Mouse (Mus musculus) ZHBTc4 (cell line): ENCODE data around the gene Olfr1255.

Source experiments
- DNase-seq: peaks from one replicate; pipeline ENCODE4 v3.0.0-alpha.2; 2011; ENCODE audit warnings: low read depth, low spot score

Gene Olfr1255

GRCm38 (mm10) chr2:89811751-89812150 is at the start of gene Olfr1255:
Gene Olfr1255, plus strand, starts transcription at chr2:89812051.
- no peak for DNase-seq

- DNase-seq = no peak
Measured at GRCm38 (mm10) chr2:89793519-89793918, 18.3 kb upstream of the Olfr1255 start, which contains the start of gene Olfr1254. Gene Olfr1254, minus strand, starts transcription at chr2:89793619.

DNA sequence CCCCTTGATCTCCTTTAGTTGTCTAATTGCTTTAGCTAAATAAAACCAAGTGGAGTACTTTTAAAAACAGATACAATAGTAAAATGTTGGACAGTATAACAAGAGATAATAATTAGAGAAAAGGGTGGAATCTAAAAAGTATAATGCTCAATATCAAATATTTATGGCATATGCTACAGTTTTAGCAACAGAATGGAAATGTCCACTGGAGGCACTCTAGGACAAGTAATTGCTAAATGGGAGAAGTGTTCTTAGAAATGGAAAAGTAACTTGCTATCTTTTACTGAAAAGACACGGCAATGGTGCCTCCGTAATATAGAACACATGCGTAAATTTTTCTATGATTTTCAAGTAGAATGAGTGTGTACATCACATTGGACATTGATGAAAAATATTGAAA is 12.3 kb upstream of the Olfr1255 start:
- DNase-seq = no peak

GRCm38 (mm10) chr2:89810751-89811150 is 1.1 kb upstream of the Olfr1255 start:
- no peak for DNase-seq

- no peak for DNase-seq
Measured at GRCm38 (mm10) chr2:89820216-89820615, 8.4 kb downstream of the Olfr1255 start.

DNA sequence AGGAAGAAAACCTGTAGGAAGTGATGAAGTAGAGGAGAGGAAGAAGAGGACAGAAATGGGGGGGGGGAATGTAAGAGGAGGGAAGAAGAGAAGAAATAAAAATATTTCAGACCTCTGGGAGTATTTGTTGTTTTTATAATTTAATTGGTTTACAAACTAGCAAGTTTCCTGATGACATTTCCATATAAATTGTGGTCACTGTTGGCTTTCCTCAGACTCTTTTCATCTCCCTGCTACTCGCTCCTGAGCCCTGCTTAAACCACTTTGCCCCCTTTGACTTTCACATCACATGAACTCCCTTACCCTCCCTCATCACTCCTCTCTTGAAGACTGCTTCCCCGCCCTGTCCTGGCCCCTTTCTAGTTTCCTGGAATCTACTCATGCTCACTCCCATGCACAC is 29.6 kb downstream of the Olfr1255 start, which contains the start of gene Olfr1256:
Olfr1256 (minus strand) TSS at position 101 of the 400 bp plus-strand sequence.
- no peak for DNase-seq

DNA sequence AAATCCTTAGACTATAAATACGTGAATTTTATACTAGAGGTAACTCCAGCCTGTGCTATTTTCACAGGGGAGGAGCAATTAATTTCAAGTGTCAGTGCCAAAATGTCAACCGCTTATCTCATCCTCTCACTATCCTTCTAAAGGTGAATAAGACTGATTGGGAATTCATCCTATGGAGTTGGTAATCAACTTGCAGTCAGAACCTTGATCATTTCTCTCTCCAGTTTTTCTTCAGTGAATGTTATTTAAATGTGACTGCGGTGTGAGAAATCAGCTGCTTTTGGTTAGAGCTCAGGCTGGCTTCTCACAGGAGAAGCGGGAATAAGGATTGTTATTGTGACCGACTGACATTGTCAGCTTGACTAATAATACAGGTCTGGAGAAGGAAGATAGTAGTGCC is 36.3 kb downstream of the Olfr1255 start, which contains the start of gene Olfr48:
Olfr48 (minus strand) TSS at position 101 of the 400 bp plus-strand sequence.
- no peak for DNase-seq

DNA sequence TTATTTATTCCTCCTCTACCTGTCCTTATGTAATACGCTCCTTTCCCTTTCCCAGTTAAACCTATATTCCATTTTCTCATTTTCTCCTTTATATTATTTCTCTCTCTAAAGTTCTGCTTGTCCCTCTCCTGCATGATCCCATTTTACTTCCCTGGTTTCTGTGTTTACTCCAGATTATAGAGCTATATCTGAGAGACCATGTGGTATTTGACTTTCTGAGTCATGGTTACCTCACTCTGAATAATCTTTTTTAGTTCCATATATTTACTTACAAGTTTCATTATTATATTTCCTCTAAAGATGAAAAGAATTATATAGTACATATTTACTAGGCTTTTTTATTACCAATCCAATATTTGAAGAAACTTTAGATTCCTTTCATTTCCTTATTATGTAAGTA is 37.4 kb downstream of the Olfr1255 start:
- no peak for DNase-seq
